Mouse (Mus musculus): ENCODE measurements around the gene Agpat4. TPM values are rescaled to one million over a fixed set of nuclear protein-coding genes. Genes with fewer than 3 reads are reported as not detected.

The Agpat4 gene
- polyA plus RNA-seq, 1 experiment, result 25.3 TPM

GRCm38 (mm10) chr17:12165701-12166100 is 47.2 kb downstream of the Agpat4 start:
- H3K79me3 ChIP-seq (ENCODE audit: low read depth), result peaks cover 5% of the 10 kb centered on the region
- H3K36me3 ChIP-seq (ENCODE audit: control insufficient read depth, insufficient read depth), result no peaks in the 10 kb centered on the region
- no peak overlapping the region for H3ac ChIP-seq (ENCODE audit: control insufficient read depth, insufficient read length, low read depth)
- TF ChIP-seq CTCF (IDR thresholded peaks at IDR 0.05; ENCODE audit: control insufficient read depth, insufficient read depth, insufficient read length), result no peak
- TF ChIP-seq MYOD1 (IDR thresholded peaks at IDR 0.05; ENCODE audit: control insufficient read depth, insufficient read length, low read depth), result no peak
- no peak for TF ChIP-seq MYOG (IDR thresholded peaks at IDR 0.05; ENCODE audit: control insufficient read depth, extremely low read depth, insufficient read length)
- no peak for TF ChIP-seq CEBPB (IDR thresholded peaks at IDR 0.05; ENCODE audit: low read depth)
- no peak for TF ChIP-seq MAX (IDR thresholded peaks at IDR 0.05)
- no peak for TF ChIP-seq USF1 (IDR thresholded peaks at IDR 0.05; ENCODE audit: low read depth)
- TF ChIP-seq FOSL1 (IDR thresholded peaks at IDR 0.05; ENCODE audit: insufficient read depth, low read length, poor library complexity, severe bottlenecking), result no peak
- no peaks in the 10 kb centered on the region for H3K27me3 ChIP-seq (ENCODE audit: control insufficient read depth, insufficient read depth, insufficient read length)
- H3K79me2 ChIP-seq (ENCODE audit: control insufficient read depth, insufficient read depth), result peaks cover 16% of the 10 kb centered on the region
- no peak overlapping the region for H3K4me3 ChIP-seq (ENCODE audit: insufficient read depth, poor library complexity, severe bottlenecking)

GRCm38 (mm10) chr17:12168536-12168935 is 50.0 kb downstream of the Agpat4 start:
- TF ChIP-seq MAX (IDR thresholded peaks at IDR 0.05), result no peak
- TF ChIP-seq USF1 (IDR thresholded peaks at IDR 0.05; ENCODE audit: low read depth), result no peak
- no peak for TF ChIP-seq MYOG (IDR thresholded peaks at IDR 0.05; ENCODE audit: control insufficient read depth, extremely low read depth, insufficient read length)
- Histone ChIP-seq H3K27me3 (ENCODE audit: control insufficient read depth, insufficient read depth, insufficient read length) (no peaks in the 10 kb centered on the region), H3ac (ENCODE audit: control insufficient read depth, insufficient read length, low read depth) (no peak overlapping the region), H3K4me3 (ENCODE audit: insufficient read depth, poor library complexity, severe bottlenecking) (no peak overlapping the region), H3K79me3 (ENCODE audit: low read depth) (peaks cover 11% of the 10 kb centered on the region), H3K79me2 (ENCODE audit: control insufficient read depth, insufficient read depth) (peaks cover 16% of the 10 kb centered on the region), H3K36me3 (ENCODE audit: control insufficient read depth, insufficient read depth) (no peaks in the 10 kb centered on the region)

GRCm38 (mm10) chr17:12169326-12169836 is 50.9 kb downstream of the Agpat4 start:
- no peak overlapping the region for H3ac ChIP-seq (ENCODE audit: control insufficient read depth, insufficient read length, low read depth)
- H3K79me3 ChIP-seq (ENCODE audit: low read depth), result peaks cover 7% of the 10 kb centered on the region
- no peaks in the 10 kb centered on the region for H3K27me3 ChIP-seq (ENCODE audit: control insufficient read depth, insufficient read depth, insufficient read length)
- TF ChIP-seq USF1 (IDR thresholded peaks at IDR 0.05; ENCODE audit: low read depth) (no peak), MYOD1 (IDR thresholded peaks at IDR 0.05; ENCODE audit: control insufficient read depth, insufficient read length, low read depth) (no peak), FOSL1 (IDR thresholded peaks at IDR 0.05; ENCODE audit: insufficient read depth, low read length, poor library complexity, severe bottlenecking) (no peak), MYOG (IDR thresholded peaks at IDR 0.05; ENCODE audit: control insufficient read depth, extremely low read depth, insufficient read length) (no peak), CEBPB (IDR thresholded peaks at IDR 0.05; ENCODE audit: low read depth) (no peak), CTCF (IDR thresholded peaks at IDR 0.05; ENCODE audit: control insufficient read depth, insufficient read depth, insufficient read length) (no peak), MAX (IDR thresholded peaks at IDR 0.05) (no peak)
- peaks cover 10% of the 10 kb centered on the region for H3K79me2 ChIP-seq (ENCODE audit: control insufficient read depth, insufficient read depth)
- H3K36me3 ChIP-seq (ENCODE audit: control insufficient read depth, insufficient read depth), result no peaks in the 10 kb centered on the region
- H3K4me3 ChIP-seq (ENCODE audit: insufficient read depth, poor library complexity, severe bottlenecking), result no peak overlapping the region

- Histone ChIP-seq H3ac (ENCODE audit: control insufficient read depth, insufficient read length, low read depth) (no peak overlapping the region), H3K79me3 (ENCODE audit: low read depth) (peaks cover 7% of the 10 kb centered on the region), H3K4me3 (ENCODE audit: insufficient read depth, poor library complexity, severe bottlenecking) (no peak overlapping the region), H3K27me3 (ENCODE audit: control insufficient read depth, insufficient read depth, insufficient read length) (no peaks in the 10 kb centered on the region), H3K36me3 (ENCODE audit: control insufficient read depth, insufficient read depth) (peaks cover 6% of the 10 kb centered on the region), H3K79me2 (ENCODE audit: control insufficient read depth, insufficient read depth) (peaks cover 10% of the 10 kb centered on the region)
- no peak for TF ChIP-seq CTCF (IDR thresholded peaks at IDR 0.05; ENCODE audit: control insufficient read depth, insufficient read depth, insufficient read length)
- TF ChIP-seq MYOD1 (IDR thresholded peaks at IDR 0.05; ENCODE audit: control insufficient read depth, insufficient read length, low read depth), result no peak
- peak; percentile 88 for TF ChIP-seq MAX (IDR thresholded peaks at IDR 0.05)
- TF ChIP-seq CEBPB (IDR thresholded peaks at IDR 0.05; ENCODE audit: low read depth), result peak; percentile 36
- TF ChIP-seq FOSL1 (IDR thresholded peaks at IDR 0.05; ENCODE audit: insufficient read depth, low read length, poor library complexity, severe bottlenecking), result peak; percentile 37
- no peak for TF ChIP-seq MYOG (IDR thresholded peaks at IDR 0.05; ENCODE audit: control insufficient read depth, extremely low read depth, insufficient read length)
- peak; percentile 74 for TF ChIP-seq USF1 (IDR thresholded peaks at IDR 0.05; ENCODE audit: low read depth)
These were observed 52.4 kb downstream of the Agpat4 start for GRCm38 (mm10) chr17:12170791-12171497.

- H3K27me3 ChIP-seq (ENCODE audit: control insufficient read depth, insufficient read depth, insufficient read length), result no peaks in the 10 kb centered on the region
- no peak for TF ChIP-seq USF1 (IDR thresholded peaks at IDR 0.05; ENCODE audit: low read depth)
- TF ChIP-seq MYOD1 (IDR thresholded peaks at IDR 0.05; ENCODE audit: control insufficient read depth, insufficient read length, low read depth), result no peak
- TF ChIP-seq CTCF (IDR thresholded peaks at IDR 0.05; ENCODE audit: control insufficient read depth, insufficient read depth, insufficient read length), result no peak
- no peak for TF ChIP-seq CEBPB (IDR thresholded peaks at IDR 0.05; ENCODE audit: low read depth)
- TF ChIP-seq FOSL1 (IDR thresholded peaks at IDR 0.05; ENCODE audit: insufficient read depth, low read length, poor library complexity, severe bottlenecking), result no peak
- TF ChIP-seq MYOG (IDR thresholded peaks at IDR 0.05; ENCODE audit: control insufficient read depth, extremely low read depth, insufficient read length), result no peak
- TF ChIP-seq MAX (IDR thresholded peaks at IDR 0.05), result no peak
- H3ac ChIP-seq (ENCODE audit: control insufficient read depth, insufficient read length, low read depth), result no peak overlapping the region
- peaks cover 10% of the 10 kb centered on the region for H3K79me2 ChIP-seq (ENCODE audit: control insufficient read depth, insufficient read depth)
- H3K4me3 ChIP-seq (ENCODE audit: insufficient read depth, poor library complexity, severe bottlenecking), result no peak overlapping the region
- peaks cover 8% of the 10 kb centered on the region for H3K79me3 ChIP-seq (ENCODE audit: low read depth)
- H3K36me3 ChIP-seq (ENCODE audit: control insufficient read depth, insufficient read depth), result peaks cover 6% of the 10 kb centered on the region
These were observed 53.2 kb downstream of the Agpat4 start for GRCm38 (mm10) chr17:12171666-12172065.
